Mouse (Mus musculus) small intestine, adult 2 months (tissue): ENCODE results near the gene Syce2.

Experiments
- CTCF ChIP-seq: fragments of 200-500 bp; IDR thresholded peaks from 2 replicates; pipeline ENCODE4 v1.5.1; 2012; ENCODE audit warnings: low read depth, mild to moderate bottlenecking, control low read depth, inconsistent platforms, low read length, moderate library complexity, mixed read lengths; ENCODE audit not compliant: insufficient replicate concordance, insufficient read length; ENCODE audit errors: extremely low read depth
- POLR2A ChIP-seq: fragments of 200-500 bp; IDR thresholded peaks from 2 replicates; pipeline ENCODE4 v1.6.1; 2012; ENCODE audit warnings: low read depth, mild to moderate bottlenecking, control low read depth, inconsistent platforms, low read length, moderate library complexity

- no peak for TF ChIP-seq POLR2A
- TF ChIP-seq CTCF = no peak
Measured at GRCm38 (mm10) chr8:84921596-84921995, 49.7 kb downstream of the Syce2 start.
